In the genomic region with DNA sequence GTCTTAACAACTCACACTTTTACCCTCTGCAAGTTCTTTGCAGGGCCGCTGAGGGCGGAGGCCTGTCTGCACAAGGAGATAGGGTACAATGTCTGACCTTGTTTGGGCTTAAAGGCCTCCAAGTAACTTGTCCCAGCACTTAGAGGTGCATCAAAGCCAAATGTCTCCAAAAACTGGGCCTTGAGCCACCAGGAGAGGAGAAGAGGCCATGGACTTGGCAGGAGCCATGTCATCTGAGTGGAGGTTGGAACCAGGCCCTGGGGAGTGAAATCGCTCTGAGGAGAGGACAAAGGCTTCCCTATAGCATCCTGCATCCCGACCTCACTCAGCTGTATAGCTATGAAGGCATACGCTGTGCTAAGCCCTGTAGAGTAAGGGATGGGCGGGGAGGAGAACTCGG, we compare ENCODE assay signal across 13 mouse cellular contexts.
DNase-seq lines count a peak whose midpoint lies in the region; ATAC-seq lines count a peak whose summit lies in the region.
"Had no signal": no experiment of that assay in that cellular context is flagged by ENCODE, and none has a peak within 500 bp of the region (broad histone marks: within the 10 kb centered on the region; RNA-seq: fewer than 3 reads in every experiment).

No protein-coding gene starts in this region.

- ATAC-seq in monocyte, adult 5-6 weeks (replicated peaks; ENCODE audit: insufficient number of reproducible peaks, low FRiP score, low TSS enrichment, poor library complexity, severe bottlenecking), result no peak
- ATAC-seq in intestine, embryonic 16.5 days, result no peak

- H3K9ac ChIP-seq in intestine, embryonic 16.5 days (ENCODE audit: low read depth, low read length), result no peak overlapping the region
- H3K9ac ChIP-seq: hindbrain, embryonic 13.5 days; limb, embryonic 13.5 days had no signal

- H3K9me3 ChIP-seq in heart, embryonic 10.5 days, result no peaks in the 10 kb centered on the region
- H3K9me3 ChIP-seq in intestine, embryonic 16.5 days (ENCODE audit: control insufficient read depth, low read length), result no peaks in the 10 kb centered on the region
- H3K9me3 ChIP-seq: hindbrain, embryonic 13.5 days; limb, embryonic 13.5 days had no signal

- H3K4me2 ChIP-seq in intestine, embryonic 16.5 days (ENCODE audit: low read depth, low read length), result no peak overlapping the region
- H3K4me2 ChIP-seq: hindbrain, embryonic 13.5 days; limb, embryonic 13.5 days had no signal

- H3K27me3 ChIP-seq in heart, embryonic 10.5 days (ENCODE audit: insufficient read depth, poor library complexity, severe bottlenecking), result no peaks in the 10 kb centered on the region
- H3K27me3 ChIP-seq in intestine, embryonic 16.5 days (replicated peaks; ENCODE audit: control insufficient read depth, insufficient read depth, low read length), result no peaks in the 10 kb centered on the region
- H3K27me3 ChIP-seq: hindbrain, embryonic 13.5 days; limb, embryonic 13.5 days had no signal

- no peak overlapping the region for H3K27ac ChIP-seq in heart, embryonic 10.5 days
- no peak overlapping the region for H3K27ac ChIP-seq in intestine, embryonic 16.5 days (ENCODE audit: low read length)
- H3K27ac ChIP-seq: hindbrain, embryonic 13.5 days; limb, embryonic 13.5 days had no signal

- peaks cover 34% of the 10 kb centered on the region for H3K4me1 ChIP-seq in heart, embryonic 10.5 days
- H3K4me1 ChIP-seq in intestine, embryonic 16.5 days (ENCODE audit: control insufficient read depth, insufficient read depth, low read length), result no peaks in the 10 kb centered on the region

- H3K4me3 ChIP-seq in heart, embryonic 10.5 days, result no peak overlapping the region
- no peak overlapping the region for H3K4me3 ChIP-seq in intestine, embryonic 16.5 days (ENCODE audit: low read length)
- H3K4me3 ChIP-seq: hindbrain, embryonic 13.5 days; limb, embryonic 13.5 days had no signal

- 81% methylated on average over 7 of the region's 7 CpGs for WGBS in heart, embryonic 10.5 days
- 84% methylated on average over 7 of the region's 7 CpGs for WGBS in intestine, embryonic 16.5 days

- H3K36me3 ChIP-seq in heart, embryonic 10.5 days, result no peaks in the 10 kb centered on the region
- no peaks in the 10 kb centered on the region for H3K36me3 ChIP-seq in intestine, embryonic 16.5 days (ENCODE audit: control insufficient read depth, insufficient read depth, low read length)
- H3K36me3 ChIP-seq: hindbrain, embryonic 13.5 days; limb, embryonic 13.5 days had no signal

- DNase-seq in heart, adult 11 months, result peak; percentile 97
- DNase-seq in heart, embryonic 10.5 days (ENCODE audit: low spot score), result no peak
- peak; percentile 62 for DNase-seq in adipocyte (ENCODE audit: low spot score)
- peak; percentile 75 to 78 for DNase-seq in cerebellum, postnatal 10 days
- peak; percentile 64 to 77 for DNase-seq in heart, adult 9 months (ENCODE audit: low spot score in 2 of 2)
- no peak for DNase-seq in kidney, postnatal 14 days
- DNase-seq: kidney, adult 9 months; lung, postnatal 14 days; thymus, postnatal 14 days had no signal

Comparison
In these comparisons a context has a peak if more than half of its experiments do, and no peak if none do; other contexts are left out.
1. DNase-seq: peak in heart, adult 11 months (single experiment), adipocyte (single experiment), cerebellum, postnatal 10 days (2 of 2) and heart, adult 9 months (2 of 2); none in heart, embryonic 10.5 days (single experiment) and kidney, postnatal 14 days (single experiment).